Mouse (Mus musculus) liver, embryonic 14 days (tissue): Measurements from ENCODE around the gene Nppb. TPM values are rescaled to one million over a fixed set of nuclear protein-coding genes. Genes with fewer than 3 reads are reported as not detected.

Experiments used
- polyA plus RNA-seq: library from polyadenylated mRNA; depleted of rRNA; stranded (reverse); fragments of >200 nt; gene quantifications from 2 replicates; pipeline ENCODE4 v1.2.3, GENCODE M21; 2012; rRNA removed

The Nppb gene
- polyA plus RNA-seq, result not detected in 2 replicates

GRCm38 (mm10) chr4:147985205-147986132 lies at the start of gene Nppb:
Gene Nppb (plus strand): TSS chr4:147985788.

DNA sequence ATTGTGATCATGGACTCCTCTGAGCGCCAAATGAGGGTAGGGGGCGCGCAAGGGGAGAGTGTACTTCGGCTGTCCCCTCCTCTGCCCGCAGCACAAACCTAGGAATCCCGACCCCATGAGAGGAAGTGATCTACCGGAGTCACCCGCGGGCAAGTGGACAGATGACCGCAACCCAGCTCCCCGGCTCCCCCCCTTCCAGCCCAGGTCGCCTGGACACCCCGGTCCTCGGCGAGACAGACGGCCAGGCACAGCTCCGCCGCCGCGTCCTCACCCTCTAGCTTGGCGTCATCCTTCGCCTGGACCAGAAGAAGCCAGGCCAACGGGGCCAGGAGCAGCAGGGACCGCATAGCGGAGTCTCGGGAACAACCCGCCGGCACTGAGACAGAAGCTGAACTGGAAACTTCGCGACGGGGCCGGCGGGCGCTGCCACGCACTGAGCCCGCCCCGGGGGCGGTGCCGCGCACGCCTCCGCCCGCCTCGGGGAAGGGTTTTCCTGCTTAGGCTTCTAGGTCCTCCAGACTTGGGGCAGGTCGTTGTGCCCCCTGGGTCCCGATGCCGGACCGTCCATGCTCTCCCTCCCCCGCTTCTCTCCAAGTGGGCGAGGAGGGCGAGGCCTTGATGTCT lies 49.1 kb upstream of the Nppb start, which contains the start of gene Plod1:
Gene Plod1, minus strand, starts transcription at position 437 of the 624 bp plus-strand sequence.

GRCm38 (mm10) chr4:147940576-147941044 lies 45.0 kb upstream of the Nppb start, which contains the start of gene 2510039O18Rik:
Gene 2510039O18Rik (plus strand): TSS chr4:147940895.

GRCm38 (mm10) chr4:148000202-148000772 lies 14.7 kb downstream of the Nppb start, which contains the start of gene Nppa:
Gene Nppa (plus strand): TSS chr4:148000722.

Other genes starting within 250 kb of the Nppb start
- 3.8 and 4.7 TPM in 2 replicates for gene Zfp984, start 176.0 kb upstream of the Nppb start, polyA plus RNA-seq
- gene Zfp933, start 137.4 kb upstream of the Nppb start, polyA plus RNA-seq, result 1.1 and 1.3 TPM in 2 replicates
- gene Miip, start 117.0 kb upstream of the Nppb start, polyA plus RNA-seq, result 28.8 and 34.1 TPM in 2 replicates
- gene Fv1, start 116.8 kb upstream of the Nppb start, polyA plus RNA-seq, result 2.4 and 2.8 TPM in 2 replicates
- gene Mfn2, start 81.1 kb upstream of the Nppb start, polyA plus RNA-seq, result 7.7 and 8.6 TPM in 2 replicates
- gene Plod1, start 49.0 kb upstream of the Nppb start, polyA plus RNA-seq, result 13.3 and 15.0 TPM in 2 replicates
- gene 2510039O18Rik, start 44.9 kb upstream of the Nppb start, polyA plus RNA-seq, result 15.9 and 18.1 TPM in 2 replicates
- 0.03 TPM in 1 of 2 replicates, not detected in the other for gene Nppa, start 14.9 kb downstream of the Nppb start, polyA plus RNA-seq
- 2.5 and 2.7 TPM in 2 replicates for gene Clcn6, start 53.0 kb downstream of the Nppb start, polyA plus RNA-seq
- 9.1 and 10.2 TPM in 2 replicates for gene Mthfr, start 53.3 kb downstream of the Nppb start, polyA plus RNA-seq
- gene Agtrap, start 102.2 kb downstream of the Nppb start, polyA plus RNA-seq, result 3.4 and 4.0 TPM in 2 replicates
- 8.2 and 9.5 TPM in 2 replicates for gene Mad2l2, start 144.6 kb downstream of the Nppb start, polyA plus RNA-seq
- gene Draxin, start 144.9 kb downstream of the Nppb start, polyA plus RNA-seq, result 0.16 and 0.21 TPM in 2 replicates
- 7.1 and 7.8 TPM in 2 replicates for gene Fbxo6, start 166.4 kb downstream of the Nppb start, polyA plus RNA-seq
- gene Fbxo44, start 174.7 kb downstream of the Nppb start, polyA plus RNA-seq, result 1.0 and 1.1 TPM in 2 replicates
- gene Fbxo2, start 174.8 kb downstream of the Nppb start, polyA plus RNA-seq, result 0.05 and 0.06 TPM in 2 replicates